Mouse (Mus musculus) left cerebral cortex, postnatal 25 days (tissue): ENCODE results near the gene Tmem150b. TPM values are rescaled to one million over a fixed set of nuclear protein-coding genes. Genes with fewer than 3 reads are reported as not detected.

Source experiments
- DNase-seq, 2 experiments: peaks; one replicate each; pipeline ENCODE4 v3.0.0; 2022; ENCODE audit warnings: low spot score in 2 of 2, mixed read lengths in 1 of 2
- intact Hi-C: fragments of 180-260 bp; cut with DNase I; formaldehyde crosslinking; loops from one replicate; pipeline ENCODE4 v1.15.1; 2025
- total RNA-seq, 2 experiments: library from RNA; stranded (reverse); gene quantifications; 2 replicates each; pipeline ENCODE4 v1.2.3; 2021

Tmem150b gene
- total RNA-seq, 2 experiments from 2014 or later = not detected

DNA sequence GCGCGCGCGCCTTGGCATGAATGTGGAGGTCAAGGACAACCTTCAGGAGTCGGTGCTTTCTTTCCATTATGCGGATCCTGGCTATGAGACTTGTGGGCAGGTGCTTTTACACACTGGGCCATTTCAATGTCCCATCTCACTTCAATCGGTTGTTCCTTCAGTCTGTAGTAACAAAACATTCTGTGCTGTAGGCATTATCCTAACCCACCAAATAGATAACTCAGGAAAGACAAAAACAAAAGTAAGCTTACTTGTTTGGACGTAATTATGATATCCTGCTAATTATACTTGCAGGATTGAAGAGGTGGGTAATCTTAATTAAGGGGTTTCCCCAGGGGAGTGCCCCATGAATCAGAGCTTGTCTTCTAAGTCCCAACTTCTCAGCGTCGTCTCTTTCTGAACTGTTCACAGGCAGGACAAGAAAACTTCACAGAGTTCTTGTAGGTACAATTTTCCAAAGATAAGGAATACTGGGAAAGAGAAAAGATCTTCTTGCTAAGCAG lies 14.0 kb upstream of the Tmem150b start:
- no peak for DNase-seq
- intact Hi-C loops = loop anchor here (2.0 kb wide), 1 partner anchor 54 kb away; the partner anchor contains the start of gene Rpl28

DNA sequence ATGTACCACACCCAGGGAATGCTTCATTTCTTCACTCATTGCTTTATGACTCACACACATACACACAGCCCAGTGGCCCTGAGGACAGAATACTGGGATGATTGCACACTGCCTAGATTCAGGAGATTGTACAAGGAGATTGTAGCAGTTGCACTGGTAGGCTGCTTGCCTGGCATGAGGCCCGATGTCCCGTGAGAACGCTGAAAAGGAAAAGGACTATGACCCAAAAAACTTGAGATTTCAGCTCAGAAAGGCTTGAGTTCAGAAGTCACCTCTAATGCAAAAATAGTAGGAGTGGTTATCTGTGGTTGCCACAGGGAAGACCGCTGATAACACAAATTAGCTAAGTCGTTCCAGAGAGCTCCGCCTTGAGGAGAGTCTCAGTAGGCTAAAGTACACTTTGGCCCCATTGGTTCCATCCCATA lies 7.9 kb upstream of the Tmem150b start:
- intact Hi-C loops = no loop called here

DNA sequence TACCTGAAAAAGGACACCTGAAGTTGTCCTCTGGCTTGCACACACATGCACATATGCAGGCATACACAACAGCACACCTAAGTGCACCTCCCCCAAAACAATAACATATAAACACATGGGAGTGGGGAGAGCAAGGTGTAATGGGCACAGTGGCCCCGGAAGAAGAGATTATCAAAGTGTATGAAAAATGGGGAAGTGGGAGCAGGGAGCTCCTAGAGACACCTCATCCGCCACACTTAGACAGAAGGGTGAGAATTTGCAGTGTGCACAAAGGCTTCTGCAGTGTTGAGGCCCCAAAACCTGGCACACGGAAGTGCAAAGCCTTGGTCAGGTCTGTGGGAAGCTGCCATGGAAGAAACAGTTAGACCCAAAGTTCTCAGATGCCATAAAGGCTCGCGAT lies 6.0 kb upstream of the Tmem150b start:
- intact Hi-C loops = no loop called here
- DNase-seq = no peak

More for the DNA sequence above, 7.9 kb upstream of the Tmem150b start:
- no peak for DNase-seq

DNA sequence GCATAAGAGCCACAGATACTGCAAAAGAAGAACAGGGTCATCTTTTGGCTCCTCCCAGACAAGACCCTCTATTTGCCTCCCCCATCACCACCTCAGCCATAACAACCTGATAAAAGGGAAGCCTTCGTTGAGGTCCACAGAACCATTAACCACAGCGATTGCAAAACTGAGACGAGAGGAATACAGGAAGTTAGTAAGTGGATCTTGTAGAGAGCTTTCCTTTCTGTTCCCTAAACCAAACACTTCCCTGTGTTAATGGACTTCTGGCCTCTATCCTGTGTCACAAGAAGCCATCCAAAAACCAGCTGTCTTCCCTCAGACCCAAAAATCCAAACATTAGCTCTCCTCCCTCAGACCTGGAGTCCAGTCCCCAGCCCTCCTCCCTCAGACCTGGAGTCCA lies 690 bp downstream of the Tmem150b start:
- no peak for DNase-seq
- intact Hi-C loops = no loop called here

DNA sequence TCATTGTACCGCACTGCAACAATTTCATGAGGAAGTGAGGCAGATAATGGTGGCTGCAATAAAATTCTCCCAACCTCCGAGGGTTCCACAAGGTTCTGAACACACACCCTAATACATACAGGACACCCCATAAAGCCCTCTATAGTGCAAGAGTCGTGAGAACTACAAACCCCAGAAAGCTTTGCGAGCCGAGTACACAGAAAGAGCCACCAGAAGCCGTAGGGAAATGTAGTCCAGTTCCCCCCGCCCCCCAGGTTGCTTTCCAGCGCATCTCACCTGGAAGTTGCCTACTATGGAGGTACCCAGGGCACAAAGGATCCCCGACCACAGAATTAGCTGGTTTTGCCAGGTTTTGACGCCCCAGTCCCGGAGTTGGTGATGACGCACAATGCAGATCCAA lies 1.5 kb downstream of the Tmem150b start:
- intact Hi-C loops = no loop called here
- peak; percentile 51 to 72 for DNase-seq

DNA sequence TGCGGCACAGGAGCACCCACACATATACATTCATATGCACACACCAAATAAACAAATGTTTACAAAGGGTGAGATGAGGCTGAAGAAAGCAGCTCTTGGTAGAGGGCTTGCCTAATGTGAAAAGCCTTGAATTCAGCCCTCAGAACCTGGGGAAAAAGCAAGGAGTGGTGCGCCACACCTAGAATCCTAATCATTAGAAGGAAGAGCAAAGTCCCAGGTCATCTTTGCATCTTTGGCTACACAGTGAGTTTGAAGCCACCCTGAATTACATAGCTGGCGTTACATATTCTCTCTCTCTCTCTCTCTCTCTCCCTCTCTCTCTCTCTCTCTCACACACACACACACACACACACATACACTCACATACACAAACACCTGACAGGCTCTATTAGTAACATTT lies 5.8 kb downstream of the Tmem150b start:
- intact Hi-C loops = no loop called here
- no peak for DNase-seq

DNA sequence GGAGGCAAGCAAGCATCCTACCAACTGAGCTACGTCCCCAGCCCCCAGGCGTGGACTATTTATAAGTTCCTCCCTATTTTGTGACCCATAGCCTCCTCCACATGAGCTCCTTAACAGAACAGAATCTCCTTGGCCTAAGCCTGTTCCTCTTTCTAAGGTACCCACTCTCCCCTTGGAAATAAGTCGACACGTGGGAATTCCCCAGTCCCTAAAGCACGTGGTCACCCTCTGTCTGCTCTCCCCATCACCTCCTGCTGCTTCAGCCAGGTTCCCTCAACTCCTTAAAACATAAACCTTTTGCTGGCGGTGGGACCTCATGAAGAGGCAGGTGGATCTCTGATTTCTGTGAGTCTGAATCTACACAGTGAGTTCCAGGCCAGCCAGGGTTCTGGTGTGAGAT lies 8.1 kb downstream of the Tmem150b start:
- DNase-seq = no peak

DNA sequence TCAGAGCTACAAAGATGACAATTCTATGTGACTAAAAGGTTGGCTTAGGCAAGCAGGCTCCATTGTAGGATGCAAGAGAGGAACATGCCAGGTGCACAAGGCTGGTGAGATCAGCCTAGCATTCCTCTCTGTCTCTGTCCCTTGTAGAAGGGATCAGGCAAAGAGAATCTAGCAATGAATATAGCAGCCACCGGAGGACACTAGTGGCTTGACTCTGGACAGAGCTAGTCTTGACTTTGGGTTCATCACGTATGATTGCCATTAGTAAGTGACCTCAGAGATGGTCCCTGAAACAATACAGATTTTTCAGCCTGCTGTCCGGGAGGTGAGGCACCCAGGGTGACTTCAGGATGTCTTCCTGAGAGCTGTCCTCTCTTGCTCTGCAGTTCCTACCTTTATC lies 12.5 kb downstream of the Tmem150b start:
- no peak for DNase-seq
- intact Hi-C loops = no loop called here

More for the DNA sequence above, 8.1 kb downstream of the Tmem150b start:
- intact Hi-C loops = no loop called here

DNA sequence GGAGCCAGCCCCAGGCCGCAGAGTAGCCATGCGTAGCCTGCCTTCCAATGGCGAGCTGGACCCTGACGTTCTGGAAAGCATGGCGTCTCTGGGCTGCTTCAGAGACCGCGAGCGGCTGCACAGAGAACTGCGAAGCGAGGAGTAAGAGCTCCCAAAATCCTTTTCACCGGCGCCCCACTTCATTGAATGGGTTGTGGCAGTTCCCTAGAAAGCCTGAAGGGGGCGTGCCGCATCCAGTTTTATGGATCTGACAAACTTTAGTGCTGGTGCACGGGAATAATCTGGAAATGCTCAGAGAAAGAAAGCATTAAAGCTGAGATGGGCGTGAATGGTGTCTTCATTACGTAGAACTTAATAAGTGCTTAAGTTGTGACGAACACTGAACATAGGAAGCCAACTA lies 20.0 kb downstream of the Tmem150b start:
- no peak for DNase-seq
- intact Hi-C loops = no loop called here

DNA sequence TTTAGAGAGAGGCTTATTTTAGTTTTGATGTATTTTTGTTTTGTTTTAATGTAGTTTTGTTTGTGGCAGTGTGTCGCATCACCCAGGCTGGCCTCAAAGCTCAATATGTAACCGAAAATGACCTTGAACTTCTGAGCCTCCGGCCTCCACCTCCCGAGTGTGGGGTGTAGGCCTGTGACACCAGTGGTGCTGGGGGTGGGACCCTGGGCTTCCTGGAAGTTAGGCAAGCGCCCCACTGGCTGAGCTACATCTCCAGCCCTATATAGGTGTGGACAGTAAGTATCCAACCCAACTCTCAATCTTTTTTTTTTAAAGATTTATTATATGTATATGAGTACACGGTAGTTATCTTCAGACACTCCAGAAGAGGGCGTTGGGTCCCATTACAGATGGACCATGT lies 21.9 kb downstream of the Tmem150b start:
- intact Hi-C loops = no loop called here
- no peak for DNase-seq

DNA sequence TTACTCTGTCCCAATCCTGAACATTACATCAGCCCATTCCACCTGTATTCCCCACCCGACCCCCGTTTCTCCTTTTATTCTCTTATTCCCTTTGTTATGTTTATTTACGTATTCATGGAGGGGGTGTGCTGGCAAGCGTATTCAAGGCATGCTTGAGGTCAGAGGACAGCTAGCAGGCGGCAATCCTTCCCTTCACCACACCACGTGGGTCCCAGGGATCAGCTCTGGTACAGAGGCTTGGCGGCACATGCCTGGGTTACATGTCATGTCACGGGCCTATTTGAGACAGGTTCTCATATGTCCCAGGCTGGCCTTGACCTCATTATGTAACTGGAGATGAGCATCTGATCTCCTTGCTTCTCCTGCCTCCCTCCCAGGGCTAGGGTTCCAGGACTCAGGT lies 22.7 kb downstream of the Tmem150b start:
- DNase-seq = no peak
- intact Hi-C loops = no loop called here

DNA sequence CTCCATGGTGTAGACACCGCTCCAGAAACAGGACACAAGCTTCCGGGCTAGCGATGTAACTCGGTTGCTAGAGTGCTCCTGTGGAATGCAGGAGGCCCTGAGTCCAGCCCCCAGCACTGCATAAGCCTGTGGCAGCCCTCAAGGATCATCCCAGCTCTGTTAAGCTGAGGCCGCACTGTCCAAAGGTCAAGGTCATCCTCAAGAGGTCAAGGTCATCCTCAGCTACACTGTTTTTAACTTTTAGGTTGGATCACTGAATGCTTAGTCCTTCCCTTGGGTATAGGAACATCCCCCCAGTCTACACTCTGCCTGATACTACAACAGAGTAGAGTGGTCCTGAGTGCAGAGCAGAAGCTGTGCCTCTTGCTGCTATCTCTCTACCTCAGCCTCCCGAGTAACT lies 32.0 kb downstream of the Tmem150b start:
- intact Hi-C loops = no loop called here
- no peak for DNase-seq

DNA sequence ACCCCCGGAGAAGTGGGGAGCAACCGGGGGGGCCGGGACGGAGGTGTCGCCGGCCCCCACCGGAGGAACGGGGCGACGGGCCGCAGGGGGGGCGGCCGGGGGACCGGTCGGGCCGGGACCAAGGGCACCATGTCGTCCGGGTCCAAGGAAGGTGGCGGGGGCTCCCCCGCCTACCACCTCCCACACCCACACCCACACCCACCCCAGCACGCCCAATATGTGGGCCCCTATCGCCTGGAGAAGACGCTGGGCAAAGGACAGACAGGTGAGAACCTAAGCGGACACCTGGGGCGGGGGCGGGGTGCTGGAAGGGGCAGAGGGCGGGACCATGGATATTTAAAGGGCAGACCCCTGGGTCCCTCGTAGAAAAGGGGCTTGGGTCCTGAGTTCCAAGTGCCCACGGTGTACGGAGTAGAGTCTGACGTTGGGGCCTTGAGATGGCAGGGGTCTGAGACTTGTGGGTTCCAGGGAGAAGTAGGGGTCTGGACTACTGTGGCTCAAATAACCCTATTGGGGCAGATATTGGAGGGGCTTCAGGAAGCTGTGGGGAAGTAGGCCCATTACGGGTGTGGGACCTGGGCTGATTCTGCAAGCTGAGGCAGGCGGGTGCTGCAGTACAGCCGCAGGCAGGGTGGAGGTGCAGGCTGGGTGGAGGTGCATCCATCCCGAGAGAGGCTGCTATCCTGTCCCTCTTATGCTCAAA lies 33.9 kb downstream of the Tmem150b start:
- intact Hi-C loops = loop anchor here (1.0 to 2.0 kb wide), 2 partner anchors 32 to 98 kb away; partner anchors contain the start of genes Ppp6r1 and Tmem238
- DNase-seq = peak; percentile 37 to 45

DNA sequence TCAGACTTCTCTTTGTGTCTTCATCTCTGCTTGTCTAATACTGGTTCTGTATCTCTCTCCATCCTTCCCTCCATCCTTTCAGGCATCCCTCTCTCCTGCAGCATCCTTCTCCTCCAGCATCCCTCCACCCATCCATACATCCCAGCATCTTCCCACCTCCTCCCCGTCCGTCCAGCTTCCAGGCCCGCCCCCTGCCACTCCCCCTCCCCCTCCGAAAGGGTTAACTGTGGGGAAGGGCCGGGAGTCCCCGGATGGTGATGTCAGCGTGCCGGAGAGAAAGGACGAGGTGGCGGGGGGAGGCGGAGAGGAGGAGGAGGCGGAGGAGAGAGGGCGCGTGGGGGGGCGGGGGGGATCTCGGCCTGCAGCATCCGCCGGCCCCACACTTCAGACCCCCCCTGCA lies 34.7 kb downstream of the Tmem150b start, which contains the start of gene Brsk1:
Gene Brsk1 (plus strand): TSS at position 218 of the 400 bp plus-strand sequence.
- DNase-seq = peak; percentile 83 to 87
- intact Hi-C loops = loop anchor here (1.0 to 2.0 kb wide), 2 partner anchors 31 to 98 kb away; partner anchors contain the start of genes Ppp6r1 and Tmem238

DNA sequence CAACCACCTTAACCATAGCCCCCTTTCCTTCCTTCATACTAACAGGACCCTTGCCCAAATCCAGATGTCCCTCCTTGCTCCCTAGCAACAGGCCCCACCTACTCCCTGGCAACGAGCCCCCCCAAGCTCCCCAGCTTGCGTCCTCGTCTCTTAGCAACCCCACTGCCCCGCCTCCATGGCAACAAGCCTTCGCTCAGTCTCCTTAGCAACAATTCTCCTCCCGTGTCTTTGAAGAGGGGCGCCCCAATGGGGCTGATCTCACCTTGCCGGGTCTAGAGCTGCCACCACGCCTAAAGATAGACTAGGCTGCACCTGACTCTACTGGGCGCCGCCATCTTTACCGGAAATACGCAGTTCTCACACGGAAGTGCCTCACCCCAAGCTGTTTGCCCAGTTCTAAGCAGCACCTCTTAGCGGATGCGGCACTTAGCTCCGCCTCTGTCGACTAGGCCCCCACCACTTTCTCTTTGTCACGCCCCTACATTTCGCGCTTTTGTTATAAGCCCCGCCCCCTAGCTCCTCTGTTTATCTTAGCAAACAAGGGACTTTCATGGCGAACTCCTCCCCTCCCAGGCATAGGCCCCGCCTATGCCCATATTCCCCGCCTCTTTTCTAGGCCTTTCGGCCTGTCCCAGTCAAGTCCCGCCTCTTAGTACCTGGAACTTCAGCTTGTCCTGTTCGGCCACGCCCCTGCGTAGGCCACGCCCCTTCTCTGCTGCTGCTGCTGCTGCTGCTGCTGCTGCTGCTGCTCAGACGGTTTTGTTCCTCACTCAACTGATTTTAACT lies 40.2 kb downstream of the Tmem150b start, which contains the start of gene Hspbp1:
Gene Hspbp1 (minus strand): TSS at position 437 of the 786 bp plus-strand sequence.
- intact Hi-C loops = no loop called here
- peak; percentile 94 to 96 for DNase-seq

DNA sequence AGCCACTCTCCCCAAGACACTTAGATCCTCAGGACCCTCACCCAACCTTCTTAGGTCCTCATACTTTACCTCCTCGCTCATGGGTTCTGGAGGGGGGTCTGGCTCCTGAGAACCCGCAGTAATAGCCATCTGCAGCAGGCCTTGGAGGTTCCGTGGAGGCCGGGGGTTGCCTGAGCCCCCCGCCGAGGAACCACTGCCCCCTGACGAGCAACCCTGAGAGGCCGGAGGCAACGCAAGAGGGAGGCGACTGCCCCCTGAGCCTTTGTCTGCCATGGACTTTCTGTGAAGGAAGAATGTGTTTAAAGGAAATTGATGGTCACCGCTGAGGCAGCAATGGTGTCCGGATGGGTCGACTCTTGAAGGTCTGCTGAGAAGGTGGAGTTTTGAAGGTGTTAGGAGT lies 40.8 kb downstream of the Tmem150b start:
- no peak for DNase-seq
- intact Hi-C loops = no loop called here

DNA sequence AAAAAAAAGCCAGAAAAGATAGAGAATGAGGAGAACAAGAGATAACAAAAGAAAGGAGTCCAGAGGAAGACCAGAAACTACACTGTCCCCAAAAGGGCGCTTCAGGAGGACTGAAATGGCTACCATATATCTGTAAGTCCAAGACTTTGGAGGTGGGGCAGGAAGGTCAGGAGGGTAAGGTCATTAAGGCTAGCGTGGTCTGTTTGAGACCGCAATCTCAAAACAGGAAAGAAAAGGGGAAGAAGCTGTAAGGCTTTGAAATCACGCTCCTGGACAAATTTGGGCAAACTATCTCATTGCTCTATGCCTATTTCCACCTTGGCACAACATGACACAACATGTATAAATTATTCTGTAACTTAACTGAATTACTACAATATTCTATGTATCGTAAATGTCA lies 41.7 kb downstream of the Tmem150b start:
- intact Hi-C loops = no loop called here

DNA sequence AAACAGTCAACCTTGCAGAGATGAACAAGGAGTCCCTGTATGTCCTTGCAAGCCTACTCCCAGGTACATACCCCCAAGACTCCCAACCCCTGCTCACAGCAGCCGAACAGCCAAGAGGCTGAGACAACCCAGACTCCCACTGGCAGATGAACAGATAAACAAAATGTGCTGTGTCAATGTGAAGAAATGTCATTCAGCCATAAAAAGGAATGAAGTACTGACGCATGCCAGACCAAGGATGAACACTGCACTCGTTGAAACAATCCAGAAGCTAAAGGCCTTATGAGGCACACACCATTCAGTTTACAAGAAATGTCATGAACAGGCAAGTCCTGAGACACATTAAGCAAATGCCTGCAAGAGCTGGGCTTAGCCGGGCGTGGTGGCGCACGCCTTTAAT lies 49.8 kb downstream of the Tmem150b start:
- intact Hi-C loops = no loop called here
- no peak for DNase-seq

More for the DNA sequence above, 41.7 kb downstream of the Tmem150b start:
- no peak for DNase-seq

DNA sequence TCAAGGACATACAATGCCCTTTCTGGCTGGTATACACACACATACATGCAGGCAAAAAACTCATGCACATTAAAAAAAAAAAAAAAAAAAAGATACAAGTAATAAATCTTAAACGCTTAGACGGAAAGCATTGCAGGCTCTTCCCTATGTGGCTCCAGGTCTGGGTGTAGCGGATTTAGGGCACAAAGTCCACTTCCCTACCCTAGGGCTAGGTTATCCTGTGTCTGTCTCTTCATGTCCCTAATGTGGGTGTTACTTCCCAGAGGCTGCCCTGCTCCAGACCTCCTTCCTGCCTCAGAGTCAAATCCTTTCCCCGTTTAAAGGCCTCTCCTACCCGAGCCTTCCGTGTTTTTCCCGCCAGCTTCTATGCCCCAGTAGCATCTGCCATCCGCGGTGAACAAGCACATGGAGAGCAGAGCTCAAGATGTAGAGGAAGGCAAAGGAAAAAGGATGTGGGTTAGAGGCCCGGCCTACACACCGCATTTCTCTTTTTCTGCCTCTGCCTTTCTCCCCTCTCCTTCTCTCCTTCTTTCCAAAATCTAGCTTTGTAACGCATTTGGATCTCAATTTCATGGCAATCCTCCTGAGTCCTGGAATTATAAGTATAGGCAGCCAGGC lies 50.8 kb downstream of the Tmem150b start:
- intact Hi-C loops = no loop called here
- no peak for DNase-seq

DNA sequence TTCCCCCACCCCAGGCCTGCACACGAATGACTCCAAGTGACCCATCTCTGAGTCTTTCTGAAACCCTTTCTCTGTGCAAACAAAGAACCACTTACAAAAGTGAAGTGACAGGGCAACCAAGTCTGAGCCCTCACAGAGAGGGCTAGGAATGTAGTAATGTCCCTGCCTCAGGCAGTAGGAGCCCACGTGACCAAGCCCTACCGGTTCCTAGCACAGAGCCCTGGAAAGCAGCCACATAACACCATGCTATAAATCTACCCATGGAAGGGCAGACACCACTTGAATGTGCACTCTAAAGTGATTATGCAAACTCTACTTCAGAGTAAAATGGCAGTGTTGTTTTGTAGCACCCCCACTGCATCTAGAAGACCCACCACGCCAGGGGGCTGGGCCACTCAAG lies 53.1 kb downstream of the Tmem150b start:
- no peak for DNase-seq
- intact Hi-C loops = no loop called here
